26 mouse cellular contexts compared by ENCODE assay signal in genomic region chr12:56876549-56876948, GRCm38 (mm10).
DNase-seq lines count a peak whose midpoint lies in the region; ATAC-seq and TF ChIP-seq lines count a peak whose summit lies in the region.
"Had no signal": no experiment of that assay in that cellular context is flagged by ENCODE, and none has a peak within 500 bp of the region (broad histone marks: within the 10 kb centered on the region; RNA-seq: fewer than 3 reads in every experiment).

No protein-coding gene starts in this region.

- no peak for DNase-seq in hindbrain, embryonic 14.5 days (ENCODE audit: low spot score)
- DNase-seq in hindbrain, embryonic 11.5 days (ENCODE audit: low spot score), result no peak
- DNase-seq in midbrain, embryonic 11.5 days (ENCODE audit: low spot score, missing footprints), result no peak
- DNase-seq in limb, embryonic 14.5 days (ENCODE audit: low spot score), result no peak
- no peak for DNase-seq in right cerebral cortex, postnatal 10 days (ENCODE audit: low spot score in 2 of 2)
- DNase-seq in lung, adult 18-20 months, result no peak
- DNase-seq: adrenal gland, postnatal 36 days; cerebellum, adult 11 months; cerebellum, adult 9-11 months; gastrocnemius, postnatal 10 days; kidney, adult 18-20 months; kidney, postnatal 10 days; layer of hippocampus, postnatal 36 days; liver; lung, postnatal 4 days; right cerebral cortex, postnatal 14 days; thymus, adult 2 months; thymus, postnatal 4 days had no signal

- H3K9ac ChIP-seq in hindbrain, embryonic 14.5 days, result no peak overlapping the region
- no peak overlapping the region for H3K9ac ChIP-seq in hindbrain, embryonic 11.5 days (ENCODE audit: low read depth, low read length)
- no peak overlapping the region for H3K9ac ChIP-seq in midbrain, embryonic 13.5 days (replicated peaks)
- no peak overlapping the region for H3K9ac ChIP-seq in midbrain, embryonic 11.5 days (ENCODE audit: low read length)
- no peak overlapping the region for H3K9ac ChIP-seq in limb, embryonic 14.5 days (ENCODE audit: low read depth, low read length, severe bottlenecking)
- no peak overlapping the region for H3K9ac ChIP-seq in neural tube, embryonic 15.5 days (replicated peaks)
- H3K9ac ChIP-seq: liver, embryonic 15.5 days had no signal

- no peak overlapping the region for H3K27ac ChIP-seq in hindbrain, embryonic 14.5 days
- no peak overlapping the region for H3K27ac ChIP-seq in hindbrain, embryonic 11.5 days (ENCODE audit: low read depth, low read length)
- H3K27ac ChIP-seq in midbrain, embryonic 13.5 days, result no peak overlapping the region
- no peak overlapping the region for H3K27ac ChIP-seq in midbrain, embryonic 11.5 days (ENCODE audit: low read depth, low read length)
- H3K27ac ChIP-seq in limb, embryonic 14.5 days (replicated peaks; ENCODE audit: low read depth, low read length), result no peak overlapping the region
- no peak overlapping the region for H3K27ac ChIP-seq in neural tube, embryonic 15.5 days (replicated peaks)
- H3K27ac ChIP-seq: forebrain, embryonic 10.5 days; liver, embryonic 15.5 days; stomach, postnatal 0 days had no signal

- H3K4me1 ChIP-seq in hindbrain, embryonic 14.5 days (replicated peaks; ENCODE audit: control insufficient read depth, insufficient read depth, low read length), result no peaks in the 10 kb centered on the region
- H3K4me1 ChIP-seq in hindbrain, embryonic 11.5 days (replicated peaks; ENCODE audit: control insufficient read depth, insufficient read depth, low read length), result no peaks in the 10 kb centered on the region
- peaks cover 17% of the 10 kb centered on the region for H3K4me1 ChIP-seq in midbrain, embryonic 13.5 days (replicated peaks)
- H3K4me1 ChIP-seq in midbrain, embryonic 11.5 days (ENCODE audit: control insufficient read depth, insufficient read depth, low read length), result peaks cover 4% of the 10 kb centered on the region; the same call in 1 of the 2 replicates
- H3K4me1 ChIP-seq in limb, embryonic 14.5 days (ENCODE audit: control insufficient read depth, insufficient read depth, low read length), result peaks cover 9% of the 10 kb centered on the region
- peaks cover 7% of the 10 kb centered on the region; the same call in 1 of the 2 replicates for H3K4me1 ChIP-seq in neural tube, embryonic 15.5 days
- H3K4me1 ChIP-seq: liver, embryonic 15.5 days had no signal

- H3K9me3 ChIP-seq in hindbrain, embryonic 14.5 days (ENCODE audit: control insufficient read depth, low read length), result no peaks in the 10 kb centered on the region
- no peaks in the 10 kb centered on the region for H3K9me3 ChIP-seq in hindbrain, embryonic 11.5 days (ENCODE audit: control insufficient read depth, low read length)
- H3K9me3 ChIP-seq in midbrain, embryonic 13.5 days, result no peaks in the 10 kb centered on the region
- H3K9me3 ChIP-seq in midbrain, embryonic 11.5 days (ENCODE audit: control insufficient read depth, low read length), result no peaks in the 10 kb centered on the region
- no peaks in the 10 kb centered on the region for H3K9me3 ChIP-seq in limb, embryonic 14.5 days (ENCODE audit: control insufficient read depth, low read length)
- no peaks in the 10 kb centered on the region for H3K9me3 ChIP-seq in neural tube, embryonic 15.5 days (replicated peaks)
- H3K9me3 ChIP-seq: forebrain, embryonic 10.5 days; liver, embryonic 15.5 days had no signal

- no peaks in the 10 kb centered on the region for H3K36me3 ChIP-seq in hindbrain, embryonic 14.5 days (replicated peaks; ENCODE audit: control insufficient read depth, insufficient read depth)
- H3K36me3 ChIP-seq in hindbrain, embryonic 11.5 days (ENCODE audit: control insufficient read depth, insufficient read depth, low read length), result no peaks in the 10 kb centered on the region
- H3K36me3 ChIP-seq in midbrain, embryonic 13.5 days, result no peaks in the 10 kb centered on the region
- no peaks in the 10 kb centered on the region for H3K36me3 ChIP-seq in midbrain, embryonic 11.5 days (ENCODE audit: control insufficient read depth, insufficient read depth, low read length)
- H3K36me3 ChIP-seq in limb, embryonic 14.5 days (ENCODE audit: control insufficient read depth, insufficient read depth, low read length), result no peaks in the 10 kb centered on the region
- H3K36me3 ChIP-seq in neural tube, embryonic 15.5 days, result no peaks in the 10 kb centered on the region
- H3K36me3 ChIP-seq: forebrain, embryonic 10.5 days; liver, embryonic 15.5 days had no signal

- no peak overlapping the region for H3K4me3 ChIP-seq in hindbrain, embryonic 14.5 days (replicated peaks; ENCODE audit: low read length)
- H3K4me3 ChIP-seq in hindbrain, embryonic 11.5 days (ENCODE audit: low read depth, low read length), result no peak overlapping the region
- no peak overlapping the region for H3K4me3 ChIP-seq in midbrain, embryonic 13.5 days (replicated peaks)
- no peak overlapping the region for H3K4me3 ChIP-seq in midbrain, embryonic 11.5 days (ENCODE audit: low read depth, low read length)
- H3K4me3 ChIP-seq in limb, embryonic 14.5 days (replicated peaks; ENCODE audit: low read length), result no peak overlapping the region
- H3K4me3 ChIP-seq in neural tube, embryonic 15.5 days (replicated peaks), result no peak overlapping the region
- H3K4me3 ChIP-seq: forebrain, embryonic 10.5 days; liver, embryonic 15.5 days; myocyte had no signal

- WGBS in hindbrain, embryonic 14.5 days, result 31% methylated on average over 7 of the region's 7 CpGs
- 42% methylated on average over 7 of the region's 7 CpGs for WGBS in hindbrain, embryonic 11.5 days
- WGBS in midbrain, embryonic 13.5 days, result 30% methylated on average over 7 of the region's 7 CpGs
- WGBS in midbrain, embryonic 11.5 days, result 50% methylated on average over 7 of the region's 7 CpGs
- WGBS in limb, embryonic 14.5 days, result 25% methylated on average over 7 of the region's 7 CpGs
- 32% methylated on average over 7 of the region's 7 CpGs for WGBS in neural tube, embryonic 15.5 days

- no peaks in the 10 kb centered on the region for H3K27me3 ChIP-seq in hindbrain, embryonic 14.5 days (ENCODE audit: control insufficient read depth, insufficient read depth, low read length)
- no peaks in the 10 kb centered on the region for H3K27me3 ChIP-seq in hindbrain, embryonic 11.5 days (ENCODE audit: control insufficient read depth, insufficient read depth, low read length)
- H3K27me3 ChIP-seq in midbrain, embryonic 13.5 days, result no peaks in the 10 kb centered on the region
- no peaks in the 10 kb centered on the region for H3K27me3 ChIP-seq in midbrain, embryonic 11.5 days (ENCODE audit: control insufficient read depth, insufficient read depth, low read length)
- no peaks in the 10 kb centered on the region for H3K27me3 ChIP-seq in limb, embryonic 14.5 days (ENCODE audit: control insufficient read depth, insufficient read depth, low read length)
- H3K27me3 ChIP-seq in neural tube, embryonic 15.5 days (replicated peaks), result no peaks in the 10 kb centered on the region
- H3K27me3 ChIP-seq: liver, embryonic 15.5 days had no signal

- H3K4me2 ChIP-seq in hindbrain, embryonic 14.5 days (replicated peaks), result peak overlapping the region; percentile 23; the same call in 1 of the 2 replicates
- no peak overlapping the region for H3K4me2 ChIP-seq in hindbrain, embryonic 11.5 days (replicated peaks; ENCODE audit: low read depth, low read length)
- H3K4me2 ChIP-seq in midbrain, embryonic 13.5 days (replicated peaks), result peak overlapping the region; percentile 19; the same call in 1 of the 2 replicates
- no peak overlapping the region for H3K4me2 ChIP-seq in midbrain, embryonic 11.5 days
- peak overlapping the region; percentile 15 for H3K4me2 ChIP-seq in limb, embryonic 14.5 days (replicated peaks; ENCODE audit: low read depth, low read length, severe bottlenecking)
- peak overlapping the region; percentile 32 for H3K4me2 ChIP-seq in neural tube, embryonic 15.5 days
- H3K4me2 ChIP-seq: heart, embryonic 11.5 days; liver, embryonic 15.5 days had no signal

- peak; percentile 64; the same call in 1 of the 2 replicates for ATAC-seq in hindbrain, embryonic 14.5 days (ENCODE audit: low FRiP score)
- ATAC-seq in hindbrain, embryonic 11.5 days (ENCODE audit: low FRiP score), result no peak
- ATAC-seq in midbrain, embryonic 13.5 days, result peak; percentile 37; the same call in 1 of the 2 replicates
- ATAC-seq in midbrain, embryonic 11.5 days (ENCODE audit: low FRiP score), result no peak
- peak; percentile 71 for ATAC-seq in limb, embryonic 14.5 days (ENCODE audit: low FRiP score, low read depth)
- peak; percentile 55; the same call in 1 of the 2 replicates for ATAC-seq in neural tube, embryonic 15.5 days (ENCODE audit: low FRiP score)
- ATAC-seq: forebrain, embryonic 16.5 days had no signal

- TF ChIP-seq POLR2A in limb, embryonic 14.5 days (IDR thresholded peaks at IDR 0.05; ENCODE audit: borderline replicate concordance, extremely low read depth, insufficient read depth, insufficient read length), result no peak

Comparison
In these comparisons a context has a peak if more than half of its experiments do, and no peak if none do; other contexts are left out.
1. ATAC-seq: peak in hindbrain, embryonic 14.5 days (single experiment), midbrain, embryonic 13.5 days (single experiment), limb, embryonic 14.5 days (single experiment) and neural tube, embryonic 15.5 days (single experiment); none in hindbrain, embryonic 11.5 days (single experiment) and midbrain, embryonic 11.5 days (single experiment).
2. H3K4me2 ChIP-seq: peak in hindbrain, embryonic 14.5 days (single experiment), midbrain, embryonic 13.5 days (single experiment), limb, embryonic 14.5 days (single experiment) and neural tube, embryonic 15.5 days (single experiment); none in hindbrain, embryonic 11.5 days (single experiment) and midbrain, embryonic 11.5 days (single experiment).